Mouse (Mus musculus) MEL (cell line): ENCODE measurements around the gene Med25. TPM values are rescaled to one million over a fixed set of nuclear protein-coding genes. Genes with fewer than 3 reads are reported as not detected.

Source experiments
- DNase-seq: peaks from one replicate; pipeline ENCODE4 v3.0.0; 2011; ENCODE audit warnings: low read depth, low spot score
- H3K27ac ChIP-seq: 2 replicates; pipeline ENCODE4 v1.5.1; 2012; ENCODE audit warnings: low read depth, mild to moderate bottlenecking, control low read depth, low read length, moderate library complexity; ENCODE audit not compliant: control insufficient read depth
- H3K27me3 ChIP-seq, 2 experiments: fragments of 150-350 bp in 1 of 2; sonication (generic) in 1 of 2; 2 replicates each; pipeline ENCODE4 v1.6.1; 2012; ENCODE audit warnings: low read length in 2 of 2, mild to moderate bottlenecking in 2 of 2, improper control_type of control experiment in 1 of 2, moderate library complexity in 1 of 2; ENCODE audit not compliant: insufficient read depth in 2 of 2, control insufficient read depth in 1 of 2
- H3K36me3 ChIP-seq, 2 experiments: 2 replicates each; pipeline ENCODE4 v1.6.1; 2012 to 2014; ENCODE audit warnings: low read length in 2 of 2, improper control_type of control experiment in 1 of 2, inconsistent platforms in 1 of 2, mild to moderate bottlenecking in 1 of 2; ENCODE audit not compliant: insufficient read depth in 2 of 2, control insufficient read depth in 1 of 2
- H3K4me1 ChIP-seq, 2 experiments: fragments of 150-350 bp in 1 of 2; sonication (generic) in 1 of 2; 2 replicates each; pipeline ENCODE4 v1.6.1; 2012; ENCODE audit warnings: low read length in 2 of 2, improper control_type of control experiment in 1 of 2, mild to moderate bottlenecking in 1 of 2; ENCODE audit not compliant: insufficient read depth in 2 of 2, control insufficient read depth in 1 of 2
- H3K4me3 ChIP-seq, 2 experiments: fragments of 150-350 bp in 1 of 2; sonication (generic) in 1 of 2; 2 replicates each; pipeline ENCODE4 v1.5.1; 2012; ENCODE audit warnings: low read depth in 2 of 2, low read length in 2 of 2, mild to moderate bottlenecking in 2 of 2, moderate library complexity in 2 of 2, control low read depth in 1 of 2, improper control_type of control experiment in 1 of 2; ENCODE audit not compliant: control insufficient read depth in 1 of 2, insufficient read depth in 1 of 2
- H3K79me2 ChIP-seq: 2 replicates; pipeline ENCODE4 v1.6.1; 2012; ENCODE audit warnings: mild to moderate bottlenecking, low read length, moderate library complexity; ENCODE audit not compliant: control insufficient read depth, poor library complexity, insufficient read depth
- H3K9ac ChIP-seq: 2 replicates; pipeline ENCODE4 v1.6.1; 2012; ENCODE audit warnings: low read depth, mild to moderate bottlenecking, control low read depth, low read length, moderate library complexity; ENCODE audit not compliant: control insufficient read depth, poor library complexity, severe bottlenecking
- H3K9me3 ChIP-seq: fragments of 150-350 bp; sonication (generic); replicated peaks from 2 replicates; pipeline ENCODE4 v1.6.1; 2012; ENCODE audit warnings: mild to moderate bottlenecking, low read length, improper control_type of control experiment, moderate library complexity; ENCODE audit not compliant: insufficient read depth
- BHLHE40 ChIP-seq: IDR thresholded peaks from 2 replicates; pipeline ENCODE4 v1.6.1; 2012; ENCODE audit warnings: low read depth, mild to moderate bottlenecking, inconsistent platforms, low read length, improper control_type of control experiment, borderline replicate concordance
- CTCF ChIP-seq, 3 experiments: IDR thresholded peaks in 2 of 3; conservative IDR thresholded peaks in 1 of 3; 2 replicates each; pipeline ENCODE4 v1.5.1; 2011 to 2012; ENCODE audit warnings: low read length in 3 of 3, low read depth in 2 of 3, mild to moderate bottlenecking in 2 of 3, improper control_type of control experiment in 1 of 3, inconsistent platforms in 1 of 3, mixed read lengths in 1 of 3, moderate library complexity in 1 of 3; ENCODE audit not compliant: control insufficient read depth in 1 of 3, insufficient read depth in 1 of 3, poor library complexity in 1 of 3, severe bottlenecking in 1 of 3
- E2F4 ChIP-seq: IDR thresholded peaks from 2 replicates; pipeline ENCODE4 v1.6.1; 2011; ENCODE audit warnings: low read depth, low read length, improper control_type of control experiment, borderline replicate concordance
- ELF1 ChIP-seq: IDR thresholded peaks from 2 replicates; pipeline ENCODE4 v1.6.1; 2014; ENCODE audit warnings: low read depth, mild to moderate bottlenecking, inconsistent platforms, low read length, improper control_type of control experiment, moderate library complexity
- EP300 ChIP-seq, 2 experiments: IDR thresholded peaks; 2 replicates each; pipeline ENCODE4 v1.6.1; 2011; ENCODE audit warnings: improper control_type of control experiment in 2 of 2, low read length in 2 of 2, low read depth in 1 of 2, mild to moderate bottlenecking in 1 of 2
- GABPA ChIP-seq: IDR thresholded peaks from 2 replicates; pipeline ENCODE4 v1.6.1; 2012; ENCODE audit warnings: low read depth, mild to moderate bottlenecking, inconsistent platforms, low read length, improper control_type of control experiment, moderate library complexity
- GATA1 ChIP-seq: IDR thresholded peaks from 2 replicates; pipeline ENCODE4 v1.6.1; 2011; ENCODE audit warnings: low read depth, low read length, improper control_type of control experiment
- HCFC1 ChIP-seq: IDR thresholded peaks from 2 replicates; pipeline ENCODE4 v1.6.1; 2012; ENCODE audit warnings: low read depth, mild to moderate bottlenecking, inconsistent platforms, low read length, improper control_type of control experiment, moderate library complexity
- JUND ChIP-seq: IDR thresholded peaks from 2 replicates; pipeline ENCODE4 v1.6.1; 2011; ENCODE audit warnings: low read depth, mild to moderate bottlenecking, improper control_type of control experiment, low read length
- KAT2A ChIP-seq: conservative IDR thresholded peaks from 2 replicates; pipeline ENCODE4 v1.6.1; 2012; ENCODE audit warnings: low read depth, low read length, improper control_type of control experiment, inconsistent platforms
- MAFK ChIP-seq: IDR thresholded peaks from 2 replicates; pipeline ENCODE4 v1.6.1; 2011; ENCODE audit warnings: low read depth, mild to moderate bottlenecking, low read length, improper control_type of control experiment, borderline replicate concordance
- MAX ChIP-seq: IDR thresholded peaks from 2 replicates; pipeline ENCODE4 v1.6.1; 2011; ENCODE audit warnings: low read length, improper control_type of control experiment
- MAZ ChIP-seq: IDR thresholded peaks from 2 replicates; pipeline ENCODE4 v1.6.1; 2012; ENCODE audit warnings: low read depth, mild to moderate bottlenecking, inconsistent platforms, low read length, improper control_type of control experiment
- MEF2A ChIP-seq: IDR thresholded peaks from 2 replicates; pipeline ENCODE4 v1.6.1; 2014; ENCODE audit warnings: low read depth, mild to moderate bottlenecking, inconsistent platforms, low read length, improper control_type of control experiment; ENCODE audit not compliant: poor library complexity, insufficient replicate concordance, severe bottlenecking; ENCODE audit errors: extremely low read depth
- MYB ChIP-seq: IDR thresholded peaks from 2 replicates; pipeline ENCODE4 v1.6.1; 2011; ENCODE audit warnings: mild to moderate bottlenecking, low read depth, low read length, improper control_type of control experiment
- MYC ChIP-seq: IDR thresholded peaks from 2 replicates; pipeline ENCODE4 v1.6.1; 2011; ENCODE audit warnings: low read depth, mild to moderate bottlenecking, low read length, improper control_type of control experiment, moderate library complexity
- NRF1 ChIP-seq: IDR thresholded peaks from 2 replicates; pipeline ENCODE4 v1.6.1; 2014; ENCODE audit warnings: low read depth, mild to moderate bottlenecking, inconsistent platforms, low read length, improper control_type of control experiment, moderate library complexity; ENCODE audit not compliant: poor library complexity, insufficient read depth, severe bottlenecking
- RAD21 ChIP-seq: IDR thresholded peaks from 2 replicates; pipeline ENCODE4 v1.6.1; 2011; ENCODE audit warnings: mild to moderate bottlenecking, low read depth, low read length, improper control_type of control experiment
- RCOR1 ChIP-seq: IDR thresholded peaks from 2 replicates; pipeline ENCODE4 v1.6.1; 2012; ENCODE audit warnings: low read depth, mild to moderate bottlenecking, inconsistent platforms, low read length, improper control_type of control experiment
- SMC3 ChIP-seq: IDR thresholded peaks from 2 replicates; pipeline ENCODE4 v1.6.1; 2011; ENCODE audit warnings: low read depth, low read length, improper control_type of control experiment
- TBP ChIP-seq: IDR thresholded peaks from 2 replicates; pipeline ENCODE4 v1.8.0; 2011; ENCODE audit warnings: low read depth, low read length, improper control_type of control experiment
- UBTF ChIP-seq: IDR thresholded peaks from 2 replicates; pipeline ENCODE4 v1.6.1; 2012; ENCODE audit warnings: low read depth, mild to moderate bottlenecking, inconsistent platforms, low read length, improper control_type of control experiment, moderate library complexity, borderline replicate concordance; ENCODE audit not compliant: insufficient read depth
- USF2 ChIP-seq, 2 experiments: IDR thresholded peaks; 2 replicates each; pipeline ENCODE4 v1.6.1; 2011 to 2012; ENCODE audit warnings: improper control_type of control experiment in 2 of 2, low read length in 2 of 2, borderline replicate concordance in 1 of 2, inconsistent platforms in 1 of 2, low read depth in 1 of 2, mild to moderate bottlenecking in 1 of 2; ENCODE audit not compliant: insufficient read depth in 1 of 2
- ZC3H11A ChIP-seq: IDR thresholded peaks from 2 replicates; pipeline ENCODE4 v1.6.1; 2012; ENCODE audit warnings: low read depth, mild to moderate bottlenecking, inconsistent platforms, low read length, improper control_type of control experiment
- ZKSCAN1 ChIP-seq: IDR thresholded peaks from 2 replicates; pipeline ENCODE4 v1.6.1; 2012; ENCODE audit warnings: low read depth, mild to moderate bottlenecking, inconsistent platforms, low read length, improper control_type of control experiment, moderate library complexity
- ZMIZ1 ChIP-seq: IDR thresholded peaks from 2 replicates; pipeline ENCODE4 v1.6.1; 2012; ENCODE audit warnings: low read depth, mild to moderate bottlenecking, inconsistent platforms, low read length, improper control_type of control experiment, moderate library complexity
- ZNF384 ChIP-seq: IDR thresholded peaks from 2 replicates; pipeline ENCODE4 v1.6.1; 2012; ENCODE audit warnings: low read depth, mild to moderate bottlenecking, inconsistent platforms, low read length, improper control_type of control experiment
- polyA plus RNA-seq, 2 experiments: library from polyadenylated mRNA; stranded (reverse) in 1 of 2; unstranded in 1 of 2; fragments of >175 nt in 1 of 2; fragments of >200 nt in 1 of 2; gene quantifications; 2 replicates each; pipeline versions ENCODE4 v1.2.1 to v1.2.4; 2012; ENCODE audit warnings: low replicate concordance in 2 of 2, low read depth in 1 of 2; ENCODE audit not compliant: insufficient read length in 2 of 2, insufficient read depth in 1 of 2, missing spikeins in 1 of 2
- total RNA-seq: library from RNA; depleted of rRNA; stranded (reverse); fragments of 300-350 nt; gene quantifications from 2 replicates; pipeline ENCODE4 v1.2.3, GENCODE M21; 2012

Gene Med25
- total and polyA plus RNA-seq, 3 experiments: 53.9 to 118 TPM; not detected in 1

DNA sequence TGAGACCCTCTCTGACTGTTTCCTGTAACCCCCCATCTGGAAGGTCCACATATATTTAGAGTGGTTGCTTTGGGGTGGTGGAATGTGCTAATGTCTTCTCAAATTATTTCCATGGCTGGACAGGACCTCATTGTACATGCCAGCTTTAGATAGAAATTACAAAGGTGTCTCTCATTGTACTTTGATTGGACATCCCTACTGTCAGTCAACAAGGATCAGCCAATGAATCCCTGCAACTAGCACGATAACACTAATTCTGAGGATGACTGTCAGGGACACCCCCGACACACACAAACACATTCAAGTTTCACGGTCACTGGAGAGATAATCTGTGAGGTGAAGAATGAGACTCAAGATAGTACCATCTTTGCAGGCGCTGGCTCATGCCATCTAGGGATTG, 46.2 kb upstream of the Med25 start:
- TF ChIP-seq EP300 (IDR thresholded peaks at IDR 0.05; ENCODE audit: low read depth in 1 of 2, low read length in 2 of 2) (no peak), ZC3H11A (no peak), ELF1 (no peak), NRF1 (no peak), KAT2A (no peak), CTCF (IDR thresholded peaks at IDR 0.05 in 2 of 3, conservative IDR thresholded peaks at IDR 0.05 in 1 of 3; ENCODE audit: control insufficient read depth in 1 of 3, insufficient read depth in 1 of 3, low read depth in 2 of 3, low read length in 3 of 3, poor library complexity in 1 of 3, severe bottlenecking in 1 of 3) (no peak)
- H3K79me2 ChIP-seq: no peaks in the 10 kb centered on the region
- no peak for DNase-seq

DNA sequence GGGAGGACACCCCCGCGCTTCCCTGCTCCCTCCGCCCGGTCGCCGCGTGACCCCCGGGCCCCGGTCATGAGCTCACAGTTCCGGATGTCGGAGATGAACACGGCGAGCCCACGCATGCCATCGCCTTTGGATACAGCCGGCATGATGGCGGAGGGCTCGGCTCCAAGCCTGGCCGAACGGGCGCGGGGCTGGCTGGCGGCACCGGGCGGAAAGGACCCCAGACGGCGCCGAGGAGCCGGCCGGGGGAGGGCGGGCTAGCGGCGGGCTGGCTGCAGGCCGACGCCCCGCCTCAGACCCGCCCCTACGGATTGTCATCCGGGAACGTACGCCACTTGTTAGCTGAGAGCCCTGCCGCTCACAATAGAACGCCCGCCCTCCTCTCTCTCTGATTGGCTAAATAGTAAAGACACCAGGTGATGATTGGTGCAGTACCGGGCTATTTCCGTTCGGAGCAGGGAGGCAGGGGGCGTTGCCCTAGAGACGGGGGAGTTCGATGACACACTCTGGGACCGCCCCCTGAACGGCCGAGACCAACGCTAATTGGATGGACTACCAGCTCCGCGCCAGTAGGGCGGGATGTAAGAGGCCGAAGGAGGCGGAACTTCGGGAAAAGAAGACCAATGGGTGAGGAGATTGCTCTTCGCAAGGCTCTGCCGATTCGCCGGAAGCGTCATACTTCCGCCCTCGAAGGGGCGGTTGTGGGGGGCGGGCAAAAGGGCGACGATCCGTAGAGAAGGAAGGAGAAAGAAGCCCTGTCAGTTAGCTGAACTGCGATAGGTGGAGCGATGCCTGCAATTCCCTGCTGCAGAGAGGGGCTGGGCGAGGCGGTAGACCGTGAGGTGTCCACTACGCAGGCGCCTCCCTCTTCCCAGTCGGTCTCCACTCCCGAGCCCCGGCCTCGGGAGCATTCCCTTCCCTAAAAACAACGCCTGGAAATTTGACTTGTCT, 37.0 kb upstream of the Med25 start, which contains the start of gene Ap2a1:
TSS of gene Ap2a1 (minus strand) at position 293 of the 948 bp plus-strand sequence.
- H3K27me3 ChIP-seq: peaks cover 0 to 2% of the 10 kb centered on the region in 2 experiments; a peak in 1 of 4 replicates
- H3K27ac ChIP-seq: peak within 1 kb of the TSS; percentile 63
- peaks cover 7 to 12% of the 10 kb centered on the region in 2 experiments for H3K4me1 ChIP-seq
- peak; percentile 100 for DNase-seq
- H3K36me3 ChIP-seq: peaks cover 0 to 16% of the 10 kb centered on the region in 2 experiments; a peak in 2 of 4 replicates
- peak within 1 kb of the TSS; percentile 96 for H3K9ac ChIP-seq
- no peaks in the 10 kb centered on the region for H3K9me3 ChIP-seq
- H3K79me2 ChIP-seq: peaks cover 15% of the 10 kb centered on the region
- peak within 1 kb of the TSS; percentile 73 to 92 for H3K4me3 ChIP-seq
- peak; percentile 77 for TF ChIP-seq NRF1
- TF ChIP-seq UBTF: 0 out of 2 replicates have a peak, but pooled peaks have one; percentile 48
- peak; percentile 67; the same call in 1 of the 2 replicates for TF ChIP-seq KAT2A
- TF ChIP-seq TBP: peak; percentile 69
- TF ChIP-seq MYB: no peak
- peak; percentile 75; the same call in 1 of the 2 replicates for TF ChIP-seq ZMIZ1
- no peak for TF ChIP-seq MYC
- no peak for TF ChIP-seq MAFK
- no peak for TF ChIP-seq GABPA
- no peak for TF ChIP-seq ZC3H11A
- TF ChIP-seq ZNF384: no peak
- TF ChIP-seq RAD21: no peak
- no peak for TF ChIP-seq BHLHE40
- no peak for TF ChIP-seq RCOR1
- TF ChIP-seq EP300 (IDR thresholded peaks at IDR 0.05; ENCODE audit: low read depth in 1 of 2, low read length in 2 of 2): no peak
- no peak for TF ChIP-seq E2F4
- 0 out of 2 replicates have a peak, but pooled peaks have one; percentile 38 for TF ChIP-seq MAZ
- TF ChIP-seq USF2 (IDR thresholded peaks at IDR 0.05; ENCODE audit: borderline replicate concordance in 1 of 2, insufficient read depth in 1 of 2, low read depth in 1 of 2, low read length in 2 of 2): no peak
- no peak for TF ChIP-seq ZKSCAN1
- no peak for TF ChIP-seq MEF2A
- TF ChIP-seq HCFC1: peak; percentile 89
- TF ChIP-seq JUND: no peak
- no peak for TF ChIP-seq MAX
- TF ChIP-seq GATA1: no peak
- peak; percentile 97 for TF ChIP-seq ELF1
- no peak for TF ChIP-seq SMC3

More for the DNA sequence above, 46.2 kb upstream of the Med25 start:
- no peaks in the 10 kb centered on the region for H3K36me3 ChIP-seq
- H3K27me3 ChIP-seq: peaks cover 2 to 3% of the 10 kb centered on the region in 2 experiments
- no peaks in the 10 kb centered on the region for H3K4me1 ChIP-seq
- no peaks in the 10 kb centered on the region for H3K9me3 ChIP-seq
- no peak overlapping the region for H3K4me3 ChIP-seq
- no peak overlapping the region for H3K27ac ChIP-seq
- no peak overlapping the region for H3K9ac ChIP-seq
